Mouse (Mus musculus): ENCODE data around the gene H2-Q7. TPM values are rescaled to one million over a fixed set of nuclear protein-coding genes. Genes with fewer than 3 reads are reported as not detected.

H2-Q7 gene
- polyA plus RNA-seq (2017; shearing (Covaris generic)): 3,053 TPM

GRCm38 (mm10) chr17:35438885-35439284 lies at the start of gene H2-Q7:
Gene H2-Q7 (plus strand): TSS chr17:35439155.

GRCm38 (mm10) chr17:35424624-35425416 lies 14.1 kb upstream of the H2-Q7 start, which contains the start of gene H2-Q6:
Gene H2-Q6 (plus strand): TSS chr17:35424850.

GRCm38 (mm10) chr17:35469842-35470751 lies 31.1 kb downstream of the H2-Q7 start, which contains the start of gene H2-Q10:
Gene H2-Q10 (plus strand): TSS chr17:35470089.

Other genes with a start within 250 kb of the H2-Q7 start
- 1,113 TPM for gene Ltb, start 244.7 kb upstream of the H2-Q7 start, polyA plus RNA-seq (2017; shearing (Covaris generic))
- 156 TPM for gene Tnf, start 237.1 kb upstream of the H2-Q7 start, polyA plus RNA-seq (2017; shearing (Covaris generic))
- gene Lta, start 233.8 kb upstream of the H2-Q7 start, polyA plus RNA-seq (2017; shearing (Covaris generic)): 55.4 TPM
- not detected for gene Gm16181, start 218.3 kb upstream of the H2-Q7 start, polyA plus RNA-seq (2017; shearing (Covaris generic))
- gene Atp6v1g2, start 205.5 kb upstream of the H2-Q7 start, polyA plus RNA-seq (2017; shearing (Covaris generic)): 4.8 TPM
- 15.0 TPM for gene Nfkbil1, start 203.4 kb upstream of the H2-Q7 start, polyA plus RNA-seq (2017; shearing (Covaris generic))
- 149 TPM for gene Ddx39b, start 197.4 kb upstream of the H2-Q7 start, polyA plus RNA-seq (2017; shearing (Covaris generic))
- gene H2-D1, start 176.4 kb upstream of the H2-Q7 start, polyA plus RNA-seq (2017; shearing (Covaris generic)): 6,702 TPM
- gene H2-Q1, start 118.8 kb upstream of the H2-Q7 start, polyA plus RNA-seq (2017; shearing (Covaris generic)): 0.89 TPM
- gene H2-Q2, start 96.9 kb upstream of the H2-Q7 start, polyA plus RNA-seq (2017; shearing (Covaris generic)): 19.2 TPM
- gene H2-Q4, start 59.5 kb upstream of the H2-Q7 start, polyA plus RNA-seq (2017; shearing (Covaris generic)): 42.4 TPM
- 1,228 TPM for gene H2-Q6, start 14.3 kb upstream of the H2-Q7 start, polyA plus RNA-seq (2017; shearing (Covaris generic))
- gene H2-Q10, start 30.9 kb downstream of the H2-Q7 start, polyA plus RNA-seq (2017; shearing (Covaris generic)): 189 TPM
- not detected for gene Pou5f1, start 66.9 kb downstream of the H2-Q7 start, polyA plus RNA-seq (2017; shearing (Covaris generic))
- 15.7 TPM for gene Tcf19, start 77.7 kb downstream of the H2-Q7 start, polyA plus RNA-seq (2017; shearing (Covaris generic))
- gene Cchcr1, start 77.9 kb downstream of the H2-Q7 start, polyA plus RNA-seq (2017; shearing (Covaris generic)): 15.3 TPM
- not detected for gene Psors1c2, start 94.0 kb downstream of the H2-Q7 start, polyA plus RNA-seq (2017; shearing (Covaris generic))
- gene Cdsn, start 113.0 kb downstream of the H2-Q7 start, polyA plus RNA-seq (2017; shearing (Covaris generic)): 1.5 TPM
- gene 2300002M23Rik, start 128.3 kb downstream of the H2-Q7 start, polyA plus RNA-seq (2017; shearing (Covaris generic)): not detected
- gene Sfta2, start 162.4 kb downstream of the H2-Q7 start, polyA plus RNA-seq (2017; shearing (Covaris generic)): not detected
- gene Gm9573, start 187.5 kb downstream of the H2-Q7 start, polyA plus RNA-seq (2017; shearing (Covaris generic)): not detected
- 0.48 TPM for gene Mucl3, start 204.5 kb downstream of the H2-Q7 start, polyA plus RNA-seq (2017; shearing (Covaris generic))
- 11.9 TPM for gene Vars2, start 228.4 kb downstream of the H2-Q7 start, polyA plus RNA-seq (2017; shearing (Covaris generic))
- gene Gtf2h4, start 234.6 kb downstream of the H2-Q7 start, polyA plus RNA-seq (2017; shearing (Covaris generic)): 18.6 TPM

Measured in effector memory CD4-positive, alpha-beta T cell, adult 7 months (primary cell).